In genomic region chr6:124770013-124770412, GRCm38 (mm10) we compare ENCODE assay signal across 10 mouse cellular contexts. TPM values are rescaled to one million over a fixed set of nuclear protein-coding genes. Genes with fewer than 3 reads are reported as not detected.
DNase-seq lines count a peak whose midpoint lies in the region; ATAC-seq lines count a peak whose summit lies in the region.
"Had no signal": no experiment of that assay in that cellular context is flagged by ENCODE, and none has a peak within 500 bp of the region (broad histone marks: within the 10 kb centered on the region; RNA-seq: fewer than 3 reads in every experiment).

No protein-coding gene starts in this region.

- H3K9me3 ChIP-seq in kidney, embryonic 14.5 days (ENCODE audit: control insufficient read depth, low read length): no peaks in the 10 kb centered on the region
- no peaks in the 10 kb centered on the region for H3K9me3 ChIP-seq in embryonic facial prominence, embryonic 11.5 days (replicated peaks; ENCODE audit: control insufficient read depth, low read length)
- no peaks in the 10 kb centered on the region for H3K9me3 ChIP-seq in hindbrain, embryonic 13.5 days
- H3K9me3 ChIP-seq in midbrain, embryonic 15.5 days: no peaks in the 10 kb centered on the region

- intact Hi-C loops in left cerebral cortex, postnatal 10 days (cut with DNase I): no loop called here

- H3K4me2 ChIP-seq in kidney, embryonic 14.5 days (replicated peaks; ENCODE audit: low read depth, low read length): peak overlapping the region; percentile 94
- peak overlapping the region; percentile 88 for H3K4me2 ChIP-seq in embryonic facial prominence, embryonic 11.5 days (ENCODE audit: low read depth, low read length)
- peak overlapping the region; percentile 72 for H3K4me2 ChIP-seq in hindbrain, embryonic 13.5 days
- peak overlapping the region; percentile 81 for H3K4me2 ChIP-seq in midbrain, embryonic 15.5 days

- 34% methylated on average over 7 of the region's 7 CpGs for WGBS in kidney, embryonic 14.5 days
- WGBS in embryonic facial prominence, embryonic 11.5 days: 63% methylated on average over 7 of the region's 7 CpGs
- 65% methylated on average over 7 of the region's 7 CpGs for WGBS in hindbrain, embryonic 13.5 days
- 56% methylated on average over 7 of the region's 7 CpGs for WGBS in midbrain, embryonic 15.5 days

- no peak for DNase-seq in kidney, postnatal 25 days
- no peak for DNase-seq in embryonic facial prominence, embryonic 11.5 days (ENCODE audit: low spot score)
- no peak for DNase-seq in left cerebral cortex, postnatal 10 days (ENCODE audit: extremely low spot score in 1 of 2, low spot score in 2 of 2)
- no peak for DNase-seq in adrenal gland, adult 18-20 months (ENCODE audit: low spot score in 2 of 2)
- DNase-seq: kidney, adult 8-10 months had no signal

- H3K4me3 ChIP-seq in kidney, embryonic 14.5 days (ENCODE audit: low read length): peak overlapping the region; percentile 50
- H3K4me3 ChIP-seq in embryonic facial prominence, embryonic 11.5 days (ENCODE audit: low read depth, low read length): peak overlapping the region; percentile 44; the same call in 1 of the 2 replicates
- H3K4me3 ChIP-seq in hindbrain, embryonic 13.5 days: peak overlapping the region; percentile 55
- H3K4me3 ChIP-seq in midbrain, embryonic 15.5 days: peak overlapping the region; percentile 47

- H3K27me3 ChIP-seq in kidney, embryonic 14.5 days (ENCODE audit: control insufficient read depth, insufficient read depth, low read length): no peaks in the 10 kb centered on the region
- peaks cover 3% of the 10 kb centered on the region; the same call in 1 of the 2 replicates for H3K27me3 ChIP-seq in embryonic facial prominence, embryonic 11.5 days (ENCODE audit: control insufficient read depth, insufficient read depth, low read length)
- peaks cover 15% of the 10 kb centered on the region for H3K27me3 ChIP-seq in hindbrain, embryonic 13.5 days
- H3K27me3 ChIP-seq in midbrain, embryonic 15.5 days (replicated peaks): 0 out of 2 replicates have a peak, but pooled peaks cover 2% of the 10 kb centered on the region

- no peaks in the 10 kb centered on the region for H3K36me3 ChIP-seq in kidney, embryonic 14.5 days (ENCODE audit: control insufficient read depth, insufficient read depth, low read length)
- no peaks in the 10 kb centered on the region for H3K36me3 ChIP-seq in embryonic facial prominence, embryonic 11.5 days (replicated peaks; ENCODE audit: control insufficient read depth, insufficient read depth, low read depth, low read length)
- no peaks in the 10 kb centered on the region for H3K36me3 ChIP-seq in hindbrain, embryonic 13.5 days
- H3K36me3 ChIP-seq in midbrain, embryonic 15.5 days (replicated peaks): no peaks in the 10 kb centered on the region

- no peak for ATAC-seq in kidney, embryonic 14.5 days (ENCODE audit: low FRiP score, low TSS enrichment)
- no peak for ATAC-seq in embryonic facial prominence, embryonic 11.5 days (replicated peaks; ENCODE audit: insufficient number of reproducible peaks, low FRiP score, low TSS enrichment, low read depth)
- ATAC-seq in hindbrain, embryonic 13.5 days (ENCODE audit: low FRiP score): no peak
- ATAC-seq in midbrain, embryonic 15.5 days (replicated peaks): no peak; the same call in 1 of the 2 replicates
- no peak for ATAC-seq in inflammation-experienced regulatory T-cells, adult 6 months

- H3K9ac ChIP-seq in kidney, embryonic 14.5 days (ENCODE audit: low read depth, low read length): peak overlapping the region; percentile 58; the same call in 1 of the 2 replicates
- H3K9ac ChIP-seq in embryonic facial prominence, embryonic 11.5 days (replicated peaks; ENCODE audit: low read length): no peak overlapping the region; the same call in 1 of the 2 replicates
- H3K9ac ChIP-seq in hindbrain, embryonic 13.5 days: peak overlapping the region; percentile 81
- peak overlapping the region; percentile 60 for H3K9ac ChIP-seq in midbrain, embryonic 15.5 days

- peaks cover 26% of the 10 kb centered on the region for H3K4me1 ChIP-seq in kidney, embryonic 14.5 days (ENCODE audit: control insufficient read depth, insufficient read depth, low read length)
- peaks cover 4% of the 10 kb centered on the region for H3K4me1 ChIP-seq in embryonic facial prominence, embryonic 11.5 days (ENCODE audit: control insufficient read depth, insufficient read depth, low read length)
- peaks cover 32% of the 10 kb centered on the region for H3K4me1 ChIP-seq in hindbrain, embryonic 13.5 days (replicated peaks)
- peaks cover 27% of the 10 kb centered on the region for H3K4me1 ChIP-seq in midbrain, embryonic 15.5 days

- H3K27ac ChIP-seq in kidney, embryonic 14.5 days (ENCODE audit: low read depth, low read length): no peak overlapping the region
- H3K27ac ChIP-seq in embryonic facial prominence, embryonic 11.5 days (replicated peaks; ENCODE audit: low read depth, low read length): no peak overlapping the region
- peak overlapping the region; percentile 77; the same call in 1 of the 2 replicates for H3K27ac ChIP-seq in hindbrain, embryonic 13.5 days
- H3K27ac ChIP-seq in midbrain, embryonic 15.5 days: peak overlapping the region; percentile 67

RNA-seq across cellular contexts. Expression of gene Eno2, which starts 0.5 kb away (rescaled TPM):
- polyA plus RNA-seq in kidney, embryonic 14.5 days (2014; fragmentation: Nextera tagmentation; extraction: Ambion mirVana): 8.8 and 10.8 TPM in 2 replicates
- 4.3 and 4.5 TPM in 2 replicates for polyA plus RNA-seq in embryonic facial prominence, embryonic 11.5 days (2014; fragmentation: Nextera tagmentation; extraction: Ambion mirVana)
- polyA plus RNA-seq in hindbrain, embryonic 13.5 days (2015; fragmentation: Nextera tagmentation; extraction: Ambion mirVana): 53.2 and 58.7 TPM in 2 replicates
- 89.2 and 90.8 TPM in 2 replicates for polyA plus RNA-seq in midbrain, embryonic 15.5 days (2015; fragmentation: Nextera tagmentation; extraction: Ambion mirVana)
- 100 to 1,000 TPM; 466 to 486 TPM for total RNA-seq in left cerebral cortex, postnatal 10 days (2021)
- 10 to 100 TPM in 2 of 3 experiments, 1 to 10 TPM in 1; 3.5 to 23.1 (median 12.8) TPM for polyA plus RNA-seq in inflammation-experienced regulatory T-cells, adult 6 months (2017; shearing (Covaris generic))
- 10 to 100 TPM; 19.8 to 37.7 TPM for total RNA-seq in adrenal gland, adult 18-20 months (2021)

RNA-seq across cellular contexts. Expression of gene Lrrc23, which starts 9.5 kb away (rescaled TPM):
- polyA plus RNA-seq in kidney, embryonic 14.5 days (2014; fragmentation: Nextera tagmentation; extraction: Ambion mirVana): 0.39 and 0.61 TPM in 2 replicates
- polyA plus RNA-seq in embryonic facial prominence, embryonic 11.5 days (2014; fragmentation: Nextera tagmentation; extraction: Ambion mirVana): 0.29 and 0.97 TPM in 2 replicates
- polyA plus RNA-seq in hindbrain, embryonic 13.5 days (2015; fragmentation: Nextera tagmentation; extraction: Ambion mirVana): 4.0 and 6.3 TPM in 2 replicates
- 4.8 and 6.7 TPM in 2 replicates for polyA plus RNA-seq in midbrain, embryonic 15.5 days (2015; fragmentation: Nextera tagmentation; extraction: Ambion mirVana)
- total RNA-seq in left cerebral cortex, postnatal 10 days (2021): under 1 TPM; 0.41 to 0.77 TPM
- polyA plus RNA-seq in inflammation-experienced regulatory T-cells, adult 6 months (2017; shearing (Covaris generic)): 1 to 10 TPM; 1.5 to 4.2 (median 3.4) TPM
- total RNA-seq in adrenal gland, adult 18-20 months (2021): under 1 TPM in 1 of 2 experiments, not detected in 1; 0.90 TPM
- total RNA-seq: common myeloid progenitor, adult 5-6 weeks had no signal

RNA-seq across cellular contexts. Expression of gene Atn1, which starts 13.7 kb away (rescaled TPM):
- 17.5 and 17.7 TPM in 2 replicates for polyA plus RNA-seq in kidney, embryonic 14.5 days (2014; fragmentation: Nextera tagmentation; extraction: Ambion mirVana)
- polyA plus RNA-seq in embryonic facial prominence, embryonic 11.5 days (2014; fragmentation: Nextera tagmentation; extraction: Ambion mirVana): 9.0 and 9.6 TPM in 2 replicates
- polyA plus RNA-seq in hindbrain, embryonic 13.5 days (2015; fragmentation: Nextera tagmentation; extraction: Ambion mirVana): 21.6 and 22.7 TPM in 2 replicates
- polyA plus RNA-seq in midbrain, embryonic 15.5 days (2015; fragmentation: Nextera tagmentation; extraction: Ambion mirVana): 32.7 and 34.3 TPM in 2 replicates
- 100 to 1,000 TPM; 156 to 158 TPM for total RNA-seq in left cerebral cortex, postnatal 10 days (2021)
- polyA plus RNA-seq in inflammation-experienced regulatory T-cells, adult 6 months (2017; shearing (Covaris generic)): 1 to 10 TPM; 4.8 to 5.4 (median 5.2) TPM
- total RNA-seq in adrenal gland, adult 18-20 months (2021): 10 to 100 TPM; 78.4 to 80.2 TPM

RNA-seq across cellular contexts. Expression of gene Gm45234, which starts 14.2 kb away (rescaled TPM):
- polyA plus RNA-seq in kidney, embryonic 14.5 days (2014; fragmentation: Nextera tagmentation; extraction: Ambion mirVana): not detected in 2 replicates
- not detected in 2 replicates for polyA plus RNA-seq in embryonic facial prominence, embryonic 11.5 days (2014; fragmentation: Nextera tagmentation; extraction: Ambion mirVana)
- polyA plus RNA-seq in hindbrain, embryonic 13.5 days (2015; fragmentation: Nextera tagmentation; extraction: Ambion mirVana): not detected in 2 replicates
- polyA plus RNA-seq in midbrain, embryonic 15.5 days (2015; fragmentation: Nextera tagmentation; extraction: Ambion mirVana): not detected in 2 replicates
- not detected for total RNA-seq in left cerebral cortex, postnatal 10 days (2021)
- polyA plus RNA-seq in inflammation-experienced regulatory T-cells, adult 6 months (2017; shearing (Covaris generic)): not detected
- total RNA-seq in adrenal gland, adult 18-20 months (2021): not detected
- total RNA-seq: common myeloid progenitor, adult 5-6 weeks had no signal

RNA-seq across cellular contexts. Expression of gene Grcc10, which starts 28.8 kb away (rescaled TPM):
- 564 and 762 TPM in 2 replicates for polyA plus RNA-seq in kidney, embryonic 14.5 days (2014; fragmentation: Nextera tagmentation; extraction: Ambion mirVana)
- polyA plus RNA-seq in embryonic facial prominence, embryonic 11.5 days (2014; fragmentation: Nextera tagmentation; extraction: Ambion mirVana): 518 and 553 TPM in 2 replicates
- polyA plus RNA-seq in hindbrain, embryonic 13.5 days (2015; fragmentation: Nextera tagmentation; extraction: Ambion mirVana): 670 and 677 TPM in 2 replicates
- 668 and 674 TPM in 2 replicates for polyA plus RNA-seq in midbrain, embryonic 15.5 days (2015; fragmentation: Nextera tagmentation; extraction: Ambion mirVana)
- 100 to 1,000 TPM; 298 to 316 TPM for total RNA-seq in left cerebral cortex, postnatal 10 days (2021)
- 100 to 1,000 TPM; 415 to 626 (median 536) TPM for polyA plus RNA-seq in inflammation-experienced regulatory T-cells, adult 6 months (2017; shearing (Covaris generic))
- total RNA-seq in adrenal gland, adult 18-20 months (2021): 100 to 1,000 TPM; 341 to 388 TPM

Comparison
In these comparisons a context has a peak if more than half of its experiments do, and no peak if none do; other contexts are left out.
1. H3K27ac ChIP-seq: peak in hindbrain, embryonic 13.5 days (single experiment) and midbrain, embryonic 15.5 days (single experiment); none in kidney, embryonic 14.5 days (single experiment) and embryonic facial prominence, embryonic 11.5 days (single experiment).
2. Peak in every context shown above with its lines, with median percentiles within 50 percentile points of each other: H3K4me2 ChIP-seq and H3K4me3 ChIP-seq.